Mouse (Mus musculus): ENCODE data around the gene Slc4a2.

DNA sequence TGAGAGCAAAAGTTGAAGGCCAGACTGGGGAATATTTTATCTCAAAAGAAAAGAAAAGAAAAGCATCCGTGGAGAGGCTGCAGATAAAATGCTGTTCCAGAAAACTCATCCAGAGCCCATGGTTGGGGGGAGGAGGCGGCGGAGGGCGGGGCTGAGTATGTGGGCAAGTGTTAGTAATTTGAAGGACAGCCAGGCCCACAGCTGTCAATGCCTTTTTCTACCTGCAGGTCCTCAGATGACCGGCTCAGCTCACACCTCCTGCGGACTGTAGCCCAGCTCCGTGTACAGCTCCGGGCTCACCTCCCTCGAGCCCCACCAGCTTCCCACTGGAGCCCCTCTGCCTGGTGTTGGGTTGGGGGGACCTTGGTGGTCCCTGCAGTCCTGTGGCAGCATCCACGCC lies 24.0 kb upstream of the Slc4a2 start:
- TF ChIP-seq POLR2A (IDR thresholded peaks at IDR 0.05; ENCODE audit: borderline replicate concordance, insufficient read depth, low read length): no peak
- TF ChIP-seq CTCF (IDR thresholded peaks at IDR 0.05; ENCODE audit: borderline replicate concordance, insufficient read depth, low read depth, low read length): no peak
